Mouse (Mus musculus) stomach, postnatal 0 days (tissue): ENCODE results near the gene 1700018B08Rik.

Experiments used
- CTCF ChIP-seq: IDR thresholded peaks from 2 replicates; pipeline ENCODE4 v1.5.1; 2016; ENCODE audit warnings: antibody characterized with exemption, low read depth, mild to moderate bottlenecking, moderate library complexity
- EP300 ChIP-seq: optimal IDR thresholded peaks from 2 replicates; pipeline ENCODE3; 2016; ENCODE audit warnings: antibody characterized with exemption

DNA sequence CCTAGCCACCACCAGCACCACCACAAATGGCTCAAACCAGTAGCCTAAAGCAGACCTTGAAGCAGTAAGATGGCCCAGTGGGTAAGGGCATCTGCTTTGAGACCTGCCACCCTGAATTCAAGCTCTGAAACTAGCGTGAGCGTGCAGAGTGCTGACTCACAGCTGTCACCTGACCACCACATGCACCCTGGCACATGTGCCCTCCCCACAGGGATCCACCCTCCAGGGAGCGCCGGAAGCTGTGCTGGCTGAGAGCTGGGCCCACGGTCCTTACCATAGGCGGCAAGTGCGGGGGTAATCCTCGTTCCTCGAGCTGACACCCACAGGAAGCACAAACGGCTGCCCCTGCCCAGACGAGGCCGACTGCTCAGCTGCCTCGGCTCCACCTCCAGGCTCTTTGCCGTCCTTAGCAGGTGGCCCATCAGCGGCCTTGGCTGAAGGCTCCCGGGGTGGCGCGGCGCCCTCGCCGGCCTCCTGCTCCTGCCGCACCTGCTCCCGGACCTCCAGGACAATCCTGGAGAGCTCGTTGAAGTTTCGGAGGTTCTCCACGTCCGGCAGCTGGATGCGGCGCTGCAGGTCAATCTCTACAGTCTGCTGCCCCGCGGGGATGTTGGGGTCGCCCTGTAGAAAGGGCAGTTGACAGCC, 9.8 kb upstream of the 1700018B08Rik start:
- TF ChIP-seq CTCF (no peak), EP300 (no peak)
